Mouse (Mus musculus): ENCODE results near the gene Synj1. TPM values are rescaled to one million over a fixed set of nuclear protein-coding genes. Genes with fewer than 3 reads are reported as not detected.

Synj1 gene
- polyA plus RNA-seq, 1 experiment, result 10.0 TPM

- Histone ChIP-seq H3K36me3 (ENCODE audit: control insufficient read depth, insufficient read depth) (peaks cover 12% of the 10 kb centered on the region), H3K79me2 (ENCODE audit: control insufficient read depth, insufficient read depth) (no peaks in the 10 kb centered on the region), H3K4me3 (no peak overlapping the region), H3ac (ENCODE audit: control insufficient read depth, insufficient read length) (no peak overlapping the region), H3K4me2 (ENCODE audit: low read depth) (no peak overlapping the region), H3K27me3 (ENCODE audit: control insufficient read depth, insufficient read depth, insufficient read length) (no peaks in the 10 kb centered on the region)
- TF ChIP-seq TCF12 (IDR thresholded peaks at IDR 0.05; ENCODE audit: insufficient read depth, poor library complexity, severe bottlenecking) (no peak), CEBPB (IDR thresholded peaks at IDR 0.05; ENCODE audit: insufficient read depth, poor library complexity, severe bottlenecking) (no peak), E2F4 (IDR thresholded peaks at IDR 0.05; ENCODE audit: insufficient read depth) (no peak), TCF3 (IDR thresholded peaks at IDR 0.05; ENCODE audit: insufficient read length, low read depth) (no peak), MYOG (IDR thresholded peaks at IDR 0.05; ENCODE audit: control insufficient read depth in 1 of 3, insufficient read depth in 1 of 3, insufficient read length in 2 of 3, low read depth in 2 of 3) (no peak), MAX (IDR thresholded peaks at IDR 0.05; ENCODE audit: low read depth) (no peak), POLR2A (IDR thresholded peaks at IDR 0.05; ENCODE audit: insufficient read length, low read depth) (no peak), MYOD1 (IDR thresholded peaks at IDR 0.05; ENCODE audit: control insufficient read depth in 1 of 3, insufficient read length in 2 of 3, low read depth in 2 of 3) (no peak), SRF (IDR thresholded peaks at IDR 0.05; ENCODE audit: control insufficient read depth, insufficient read length, low read depth) (no peak), REST (IDR thresholded peaks at IDR 0.05; ENCODE audit: insufficient read depth, insufficient read length) (no peak), POLR2AphosphoS2 (IDR thresholded peaks at IDR 0.05; ENCODE audit: insufficient read length, low read depth) (no peak), USF1 (IDR thresholded peaks at IDR 0.05; ENCODE audit: low read depth) (no peak)
Observed at GRCm38 (mm10) chr16:90963866-90964265, 47.2 kb downstream of the Synj1 start.

GRCm38 (mm10) chr16:90963231-90963630 lies 47.9 kb downstream of the Synj1 start:
- no peaks in the 10 kb centered on the region for H3K79me2 ChIP-seq (ENCODE audit: control insufficient read depth, insufficient read depth)
- TF ChIP-seq MYOG (IDR thresholded peaks at IDR 0.05; ENCODE audit: control insufficient read depth in 1 of 3, insufficient read depth in 1 of 3, insufficient read length in 2 of 3, low read depth in 2 of 3) (no peak), MYOD1 (IDR thresholded peaks at IDR 0.05; ENCODE audit: control insufficient read depth in 1 of 3, insufficient read length in 2 of 3, low read depth in 2 of 3) (no peak)
- no peaks in the 10 kb centered on the region for H3K27me3 ChIP-seq (ENCODE audit: control insufficient read depth, insufficient read depth, insufficient read length)
- no peak overlapping the region for H3ac ChIP-seq (ENCODE audit: control insufficient read depth, insufficient read length)
- no peak overlapping the region for H3K4me2 ChIP-seq (ENCODE audit: low read depth)
- peaks cover 10% of the 10 kb centered on the region for H3K36me3 ChIP-seq (ENCODE audit: control insufficient read depth, insufficient read depth)
- H3K4me3 ChIP-seq, result no peak overlapping the region

GRCm38 (mm10) chr16:90958301-90959085 lies 52.6 kb downstream of the Synj1 start:
- H3K4me3 ChIP-seq, result no peak overlapping the region
- no peak overlapping the region for H3ac ChIP-seq (ENCODE audit: control insufficient read depth, insufficient read length)
- H3K4me2 ChIP-seq (ENCODE audit: low read depth), result no peak overlapping the region
- H3K36me3 ChIP-seq (ENCODE audit: control insufficient read depth, insufficient read depth), result no peaks in the 10 kb centered on the region
- TF ChIP-seq USF1 (IDR thresholded peaks at IDR 0.05; ENCODE audit: low read depth) (no peak), POLR2AphosphoS2 (IDR thresholded peaks at IDR 0.05; ENCODE audit: insufficient read length, low read depth) (no peak), POLR2A (IDR thresholded peaks at IDR 0.05; ENCODE audit: insufficient read length, low read depth) (no peak), E2F4 (IDR thresholded peaks at IDR 0.05; ENCODE audit: insufficient read depth) (no peak)
- no peaks in the 10 kb centered on the region for H3K27me3 ChIP-seq (ENCODE audit: control insufficient read depth, insufficient read depth, insufficient read length)
- H3K79me2 ChIP-seq (ENCODE audit: control insufficient read depth, insufficient read depth), result no peaks in the 10 kb centered on the region

GRCm38 (mm10) chr16:90955494-90955893 lies 55.6 kb downstream of the Synj1 start:
- no peak for TF ChIP-seq CEBPB (IDR thresholded peaks at IDR 0.05; ENCODE audit: insufficient read depth, poor library complexity, severe bottlenecking)
- Histone ChIP-seq H3K36me3 (ENCODE audit: control insufficient read depth, insufficient read depth) (no peaks in the 10 kb centered on the region), H3K27me3 (ENCODE audit: control insufficient read depth, insufficient read depth, insufficient read length) (no peaks in the 10 kb centered on the region), H3ac (ENCODE audit: control insufficient read depth, insufficient read length) (no peak overlapping the region), H3K79me2 (ENCODE audit: control insufficient read depth, insufficient read depth) (no peaks in the 10 kb centered on the region), H3K4me3 (no peak overlapping the region), H3K4me2 (ENCODE audit: low read depth) (no peak overlapping the region)

- no peak overlapping the region for H3ac ChIP-seq (ENCODE audit: control insufficient read depth, insufficient read length)
- no peak overlapping the region for H3K4me3 ChIP-seq
- H3K36me3 ChIP-seq (ENCODE audit: control insufficient read depth, insufficient read depth), result peaks cover 5% of the 10 kb centered on the region
- H3K4me2 ChIP-seq (ENCODE audit: low read depth), result no peak overlapping the region
- no peaks in the 10 kb centered on the region for H3K79me2 ChIP-seq (ENCODE audit: control insufficient read depth, insufficient read depth)
- no peaks in the 10 kb centered on the region for H3K27me3 ChIP-seq (ENCODE audit: control insufficient read depth, insufficient read depth, insufficient read length)
- no peak for TF ChIP-seq MYOD1 (IDR thresholded peaks at IDR 0.05; ENCODE audit: control insufficient read depth in 1 of 3, insufficient read length in 2 of 3, low read depth in 2 of 3)
- no peak for TF ChIP-seq SRF (IDR thresholded peaks at IDR 0.05; ENCODE audit: control insufficient read depth, insufficient read length, low read depth)
- TF ChIP-seq TCF12 (IDR thresholded peaks at IDR 0.05; ENCODE audit: insufficient read depth, poor library complexity, severe bottlenecking), result no peak
- TF ChIP-seq MAX (IDR thresholded peaks at IDR 0.05; ENCODE audit: low read depth), result no peak
- no peak for TF ChIP-seq CEBPB (IDR thresholded peaks at IDR 0.05; ENCODE audit: insufficient read depth, poor library complexity, severe bottlenecking)
- no peak for TF ChIP-seq POLR2A (IDR thresholded peaks at IDR 0.05; ENCODE audit: insufficient read length, low read depth)
Observed at GRCm38 (mm10) chr16:90953770-90954169, 57.3 kb downstream of the Synj1 start.

All from myocyte (in vitro differentiated cells).